Mouse (Mus musculus): ENCODE data around the gene Adcy9. TPM values are rescaled to one million over a fixed set of nuclear protein-coding genes. Genes with fewer than 3 reads are reported as not detected.

Gene Adcy9
- total and polyA plus RNA-seq, 3 experiments: 1.1 to 3.1 (median 1.2) TPM

GRCm38 (mm10) chr16:4263486-4263885, 156.8 kb downstream of the Adcy9 start:
- Histone ChIP-seq H3K4me3 (replicated peaks in 1 of 3; ENCODE audit: low read depth in 2 of 3, low read length in 2 of 3, poor library complexity in 1 of 3) (no peak overlapping the region), H3K27ac (ENCODE audit: insufficient read depth, low read depth) (no peak overlapping the region), H3K9me3 (replicated peaks; ENCODE audit: low read length) (no peaks in the 10 kb centered on the region), H3K9ac (ENCODE audit: insufficient read depth, low read depth) (no peak overlapping the region), H3K36me3 (replicated peaks in 1 of 2; ENCODE audit: control insufficient read depth in 1 of 2, insufficient read depth in 1 of 2, low read length in 1 of 2) (no peaks in the 10 kb centered on the region), H3K27me3 (replicated peaks) (peaks cover 7% of the 10 kb centered on the region), H3K79me2 (replicated peaks; ENCODE audit: control insufficient read depth, extremely low read depth, insufficient read depth, poor library complexity, severe bottlenecking) (no peaks in the 10 kb centered on the region), H3K4me1 (ENCODE audit: control insufficient read depth in 1 of 2, insufficient read depth in 2 of 2) (peaks cover 3 to 6% of the 10 kb centered on the region in 2 experiments), H3K4me2 (ENCODE audit: insufficient read depth, low read depth, poor library complexity, severe bottlenecking) (no peak overlapping the region)
- TF ChIP-seq HCFC1 (IDR thresholded peaks at IDR 0.05; ENCODE audit: low read depth, low read length): no peak
- TF ChIP-seq EP300 (IDR thresholded peaks at IDR 0.05; ENCODE audit: low read length): no peak
- no peak for TF ChIP-seq JUN (IDR thresholded peaks at IDR 0.05; ENCODE audit: insufficient read depth, low read depth, low read length)
- no peak for TF ChIP-seq SMC3 (IDR thresholded peaks at IDR 0.05; ENCODE audit: low read depth, low read length)
- no peak for TF ChIP-seq NELFE (IDR thresholded peaks at IDR 0.05; ENCODE audit: low read depth, low read length)
- TF ChIP-seq JUND (conservative IDR thresholded peaks at IDR 0.05; ENCODE audit: low read depth, low read length): no peak
- TF ChIP-seq KAT2A (IDR thresholded peaks at IDR 0.05; ENCODE audit: insufficient replicate concordance, low read length): no peak
- no peak for TF ChIP-seq CHD1 (IDR thresholded peaks at IDR 0.05; ENCODE audit: low read depth, low read length)
- TF ChIP-seq SIN3A (IDR thresholded peaks at IDR 0.05; ENCODE audit: low read length): no peak
- TF ChIP-seq ZC3H11A (IDR thresholded peaks at IDR 0.05; ENCODE audit: low read depth, low read length): no peak
- TF ChIP-seq NRF1 (IDR thresholded peaks at IDR 0.05; ENCODE audit: low read depth, low read length): no peak
- no peak for TF ChIP-seq ETS1 (conservative IDR thresholded peaks at IDR 0.05; ENCODE audit: low read depth, low read length)
- no peak for TF ChIP-seq MXI1 (IDR thresholded peaks at IDR 0.05; ENCODE audit: low read depth, low read length)
- no peak for TF ChIP-seq MAZ (IDR thresholded peaks at IDR 0.05; ENCODE audit: low read depth, low read length)
- TF ChIP-seq MEF2A (IDR thresholded peaks at IDR 0.05; ENCODE audit: borderline replicate concordance, low read depth, low read length): no peak
- no peak for TF ChIP-seq GABPA (IDR thresholded peaks at IDR 0.05; ENCODE audit: insufficient replicate concordance, low read depth, low read length)
- dilution Hi-C loops (cut with MboI; ENCODE audit: extremely low pct_ligation_motif_present, extremely low pct_unique_long_range_greater_than_20kb, low sequenced_read_pairs): no loop called here
- DNase-seq (ENCODE audit: extremely low read depth): no peak
- in situ Hi-C loops (cut with MboI; ENCODE audit: low pct_ligation_motif_present, low pct_unique_long_range_greater_than_20kb, low sequenced_read_pairs): no loop called here

DNA sequence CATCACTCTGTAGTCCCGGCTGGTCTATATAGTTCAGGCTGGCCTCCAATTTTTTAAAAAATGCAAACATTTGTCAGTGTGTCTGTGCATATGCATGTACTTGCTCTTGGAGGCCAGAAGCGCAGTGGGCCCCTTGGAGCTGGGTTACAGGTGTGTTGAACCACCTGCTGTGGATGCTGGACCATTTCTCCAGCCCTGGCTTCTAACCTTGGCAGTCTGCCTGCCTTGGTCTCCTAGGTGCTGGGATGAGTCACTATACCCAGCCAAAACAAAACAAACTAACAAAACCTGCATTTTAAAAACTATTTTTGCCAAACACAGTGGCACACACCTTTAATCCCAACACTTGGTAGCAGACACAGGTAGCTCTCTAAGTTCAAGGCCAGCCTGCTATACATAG, 162.8 kb downstream of the Adcy9 start:
- H3K27ac ChIP-seq (ENCODE audit: insufficient read depth, low read depth): no peak overlapping the region
- no peak for TF ChIP-seq USF1 (IDR thresholded peaks at IDR 0.05; ENCODE audit: low read depth, low read length)
- TF ChIP-seq IRF4 (IDR thresholded peaks at IDR 0.05; ENCODE audit: low read depth, low read length): no peak
- no peak for TF ChIP-seq BHLHE40 (IDR thresholded peaks at IDR 0.05; ENCODE audit: low read depth, low read length)
- DNase-seq (ENCODE audit: extremely low read depth): no peak
- in situ Hi-C loops (cut with MboI; ENCODE audit: low pct_ligation_motif_present, low pct_unique_long_range_greater_than_20kb, low sequenced_read_pairs): no loop called here
- no peak overlapping the region for H3K9ac ChIP-seq (ENCODE audit: insufficient read depth, low read depth)
- no peaks in the 10 kb centered on the region for H3K4me1 ChIP-seq (ENCODE audit: control insufficient read depth in 1 of 2, insufficient read depth in 2 of 2)
- no peaks in the 10 kb centered on the region for H3K36me3 ChIP-seq (replicated peaks in 1 of 2; ENCODE audit: control insufficient read depth in 1 of 2, insufficient read depth in 1 of 2, low read length in 1 of 2)
- H3K4me3 ChIP-seq (replicated peaks in 1 of 3; ENCODE audit: low read depth in 2 of 3, low read length in 2 of 3, poor library complexity in 1 of 3): no peak overlapping the region
- no peaks in the 10 kb centered on the region for H3K27me3 ChIP-seq (replicated peaks)
- no peaks in the 10 kb centered on the region for H3K9me3 ChIP-seq (replicated peaks; ENCODE audit: low read length)
- dilution Hi-C loops (cut with MboI; ENCODE audit: extremely low pct_ligation_motif_present, extremely low pct_unique_long_range_greater_than_20kb, low sequenced_read_pairs): no loop called here
- H3K4me2 ChIP-seq (ENCODE audit: insufficient read depth, low read depth, poor library complexity, severe bottlenecking): no peak overlapping the region
- no peaks in the 10 kb centered on the region for H3K79me2 ChIP-seq (replicated peaks; ENCODE audit: control insufficient read depth, extremely low read depth, insufficient read depth, poor library complexity, severe bottlenecking)
